Mouse (Mus musculus): ENCODE measurements around the gene Grip2. TPM values are rescaled to one million over a fixed set of nuclear protein-coding genes. Genes with fewer than 3 reads are reported as not detected.

The Grip2 gene
- polyA plus RNA-seq, 1 experiment from 2014 or later: 1.0 TPM

DNA sequence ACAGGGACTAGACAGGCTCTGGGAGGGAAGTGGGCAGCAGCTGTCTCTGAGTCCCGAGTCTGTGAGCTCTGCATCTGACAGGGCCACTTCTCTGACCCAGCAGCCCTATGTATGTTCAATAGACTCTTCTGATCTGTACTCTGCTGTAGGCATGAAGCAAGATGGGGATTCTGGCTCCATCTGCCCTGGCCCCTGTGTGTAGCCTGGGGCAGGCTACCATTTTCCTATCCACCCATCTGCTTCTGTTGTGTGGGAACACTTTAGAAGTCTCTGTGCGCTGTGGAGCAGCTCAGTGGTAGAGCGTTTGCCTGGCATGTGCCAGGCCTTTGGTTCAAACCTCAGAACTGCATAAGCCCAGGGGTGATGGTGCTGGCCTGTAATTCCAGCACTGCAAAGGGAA, 108.4 kb downstream of the Grip2 start:
- no peak overlapping the region for H3K27ac ChIP-seq (ENCODE audit: low read length)

GRCm38 (mm10) chr6:91718067-91718466, 109.0 kb downstream of the Grip2 start:
- no peak overlapping the region for H3K27ac ChIP-seq (ENCODE audit: low read length)
- peaks cover 34% of the 10 kb centered on the region for H3K4me1 ChIP-seq (ENCODE audit: control insufficient read depth, insufficient read depth, low read length)
- H3K36me3 ChIP-seq (ENCODE audit: control insufficient read depth, insufficient read depth, low read length): 0 out of 2 replicates have a peak, but pooled peaks cover under 1% of the 10 kb centered on the region
- H3K4me3 ChIP-seq (replicated peaks; ENCODE audit: low read length): no peak overlapping the region
- no peaks in the 10 kb centered on the region for H3K9me3 ChIP-seq (replicated peaks; ENCODE audit: control insufficient read depth, low read length)
- no peak overlapping the region for H3K4me2 ChIP-seq (ENCODE audit: low read depth, low read length)
- H3K27me3 ChIP-seq (ENCODE audit: control insufficient read depth, insufficient read depth, low read length): no peaks in the 10 kb centered on the region
- H3K9ac ChIP-seq (ENCODE audit: low read length): no peak overlapping the region
- 83% methylated on average over 2 of the region's 2 CpGs for WGBS
- no peak for ATAC-seq (ENCODE audit: insufficient read depth, low FRiP score)

More for the DNA sequence above, 108.4 kb downstream of the Grip2 start:
- Histone ChIP-seq H3K4me1 (ENCODE audit: control insufficient read depth, insufficient read depth, low read length) (peaks cover 28% of the 10 kb centered on the region), H3K9ac (ENCODE audit: low read length) (0 out of 2 replicates have a peak overlapping the region, but pooled peaks have one; percentile 12), H3K9me3 (replicated peaks; ENCODE audit: control insufficient read depth, low read length) (no peaks in the 10 kb centered on the region), H3K4me2 (ENCODE audit: low read depth, low read length) (no peak overlapping the region), H3K36me3 (ENCODE audit: control insufficient read depth, insufficient read depth, low read length) (0 out of 2 replicates have a peak, but pooled peaks cover 5% of the 10 kb centered on the region), H3K4me3 (replicated peaks; ENCODE audit: low read length) (no peak overlapping the region), H3K27me3 (ENCODE audit: control insufficient read depth, insufficient read depth, low read length) (no peaks in the 10 kb centered on the region)
- 72% methylated on average over 3 of the region's 3 CpGs for WGBS
- no peak for ATAC-seq (ENCODE audit: insufficient read depth, low FRiP score)

DNA sequence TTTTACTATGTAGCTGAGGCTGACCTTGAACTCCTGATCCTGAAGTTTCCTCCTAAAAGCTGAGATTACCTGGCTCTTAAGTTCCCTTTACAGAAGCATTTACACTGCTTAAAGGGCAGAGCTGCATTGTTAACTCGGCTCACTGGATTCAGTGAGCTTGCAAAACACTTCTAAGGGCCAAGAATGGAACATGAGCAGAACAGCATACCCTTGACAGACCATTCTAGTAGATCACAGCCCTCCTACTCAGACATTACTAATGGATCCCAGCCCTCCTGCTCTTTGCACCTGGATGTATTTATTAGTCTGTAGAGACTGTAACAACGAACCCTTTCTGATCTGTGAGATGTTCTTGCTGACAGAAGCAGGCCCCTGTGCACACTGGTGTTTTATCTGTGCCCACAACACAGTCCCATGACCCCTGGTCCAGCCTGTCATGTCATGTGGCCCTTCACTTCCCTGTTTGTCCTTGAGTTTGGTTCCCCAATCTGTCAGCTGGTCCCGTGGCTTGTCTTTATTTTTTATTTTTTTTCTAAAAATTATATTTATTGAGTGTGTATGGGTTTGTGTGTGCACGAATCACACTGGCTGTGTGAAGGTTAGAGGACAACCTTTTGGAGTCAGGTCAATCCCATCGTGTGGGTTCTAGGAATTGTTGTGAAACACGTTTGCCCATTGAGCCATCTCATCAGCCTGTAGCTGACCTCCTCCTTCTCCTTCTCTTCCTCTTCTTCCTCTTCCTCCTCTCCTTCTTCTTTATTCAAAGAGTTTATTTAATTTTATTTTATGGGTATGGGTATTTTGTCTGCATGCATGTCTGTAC, 110.9 kb downstream of the Grip2 start:
- 69% methylated on average over 6 of the region's 6 CpGs for WGBS
- no peak overlapping the region for H3K27ac ChIP-seq (ENCODE audit: low read length)

DNA sequence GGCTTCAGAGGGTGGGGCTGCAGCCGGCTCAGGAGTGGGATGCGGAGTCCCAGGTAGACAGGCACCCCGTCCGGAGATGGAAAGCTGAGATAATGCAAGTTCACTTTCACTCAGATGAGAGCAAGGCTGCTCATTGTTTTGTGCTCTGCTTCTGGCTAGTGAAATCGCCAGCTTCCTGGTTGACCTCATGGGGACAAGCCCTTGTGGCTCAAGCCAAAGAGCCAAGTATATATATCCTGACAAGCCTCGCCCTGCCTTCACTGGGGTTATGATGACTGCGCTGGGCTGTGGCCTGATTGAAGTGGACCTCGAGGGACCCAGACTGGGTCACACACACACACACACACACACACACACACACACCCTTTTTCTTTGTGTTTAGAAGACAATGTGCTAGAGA, 112.0 kb downstream of the Grip2 start:
- 0 out of 2 replicates have a peak overlapping the region, but pooled peaks have one; percentile 23 for H3K27ac ChIP-seq (ENCODE audit: low read length)
- H3K9ac ChIP-seq (ENCODE audit: low read length): no peak overlapping the region
- H3K9me3 ChIP-seq (replicated peaks; ENCODE audit: control insufficient read depth, low read length): no peaks in the 10 kb centered on the region
- no peak overlapping the region for H3K4me2 ChIP-seq (ENCODE audit: low read depth, low read length)
- 73% methylated on average over 8 of the region's 8 CpGs for WGBS
- H3K4me3 ChIP-seq (replicated peaks; ENCODE audit: low read length): no peak overlapping the region
- ATAC-seq (ENCODE audit: insufficient read depth, low FRiP score): no peak
- H3K36me3 ChIP-seq (ENCODE audit: control insufficient read depth, insufficient read depth, low read length): no peaks in the 10 kb centered on the region
- H3K27me3 ChIP-seq (ENCODE audit: control insufficient read depth, insufficient read depth, low read length): no peaks in the 10 kb centered on the region
- H3K4me1 ChIP-seq (ENCODE audit: control insufficient read depth, insufficient read depth, low read length): peaks cover 44% of the 10 kb centered on the region

More for the DNA sequence above, 110.9 kb downstream of the Grip2 start:
- no peak for ATAC-seq (ENCODE audit: insufficient read depth, low FRiP score)
- H3K4me3 ChIP-seq (replicated peaks; ENCODE audit: low read length): no peak overlapping the region
- H3K4me2 ChIP-seq (ENCODE audit: low read depth, low read length): no peak overlapping the region
- H3K9ac ChIP-seq (ENCODE audit: low read length): no peak overlapping the region
- peaks cover 47% of the 10 kb centered on the region for H3K4me1 ChIP-seq (ENCODE audit: control insufficient read depth, insufficient read depth, low read length)
- no peaks in the 10 kb centered on the region for H3K36me3 ChIP-seq (ENCODE audit: control insufficient read depth, insufficient read depth, low read length)
- no peaks in the 10 kb centered on the region for H3K27me3 ChIP-seq (ENCODE audit: control insufficient read depth, insufficient read depth, low read length)
- H3K9me3 ChIP-seq (replicated peaks; ENCODE audit: control insufficient read depth, low read length): no peaks in the 10 kb centered on the region

- ATAC-seq (ENCODE audit: insufficient read depth, low FRiP score): no peak
- Histone ChIP-seq H3K27me3 (ENCODE audit: control insufficient read depth, insufficient read depth, low read length) (no peaks in the 10 kb centered on the region), H3K9ac (ENCODE audit: low read length) (peak overlapping the region; percentile 37; the same call in 1 of the 2 replicates), H3K27ac (ENCODE audit: low read length) (peak overlapping the region; percentile 66), H3K36me3 (ENCODE audit: control insufficient read depth, insufficient read depth, low read length) (0 out of 2 replicates have a peak, but pooled peaks cover 2% of the 10 kb centered on the region), H3K4me1 (ENCODE audit: control insufficient read depth, insufficient read depth, low read length) (peaks cover 28% of the 10 kb centered on the region), H3K4me3 (replicated peaks; ENCODE audit: low read length) (no peak overlapping the region), H3K4me2 (ENCODE audit: low read depth, low read length) (0 out of 2 replicates have a peak overlapping the region, but pooled peaks have one; percentile 11), H3K9me3 (replicated peaks; ENCODE audit: control insufficient read depth, low read length) (no peaks in the 10 kb centered on the region)
- WGBS: 15% methylated on average over 5 of the region's 5 CpGs
Observed at GRCm38 (mm10) chr6:91713370-91713896, 113.6 kb downstream of the Grip2 start.

GRCm38 (mm10) chr6:91712855-91713331, 114.2 kb downstream of the Grip2 start:
- Histone ChIP-seq H3K27ac (ENCODE audit: low read length) (peak overlapping the region; percentile 66), H3K4me3 (replicated peaks; ENCODE audit: low read length) (no peak overlapping the region), H3K27me3 (ENCODE audit: control insufficient read depth, insufficient read depth, low read length) (no peaks in the 10 kb centered on the region), H3K36me3 (ENCODE audit: control insufficient read depth, insufficient read depth, low read length) (0 out of 2 replicates have a peak, but pooled peaks cover 6% of the 10 kb centered on the region), H3K9ac (ENCODE audit: low read length) (peak overlapping the region; percentile 42; the same call in 1 of the 2 replicates), H3K9me3 (replicated peaks; ENCODE audit: control insufficient read depth, low read length) (no peaks in the 10 kb centered on the region), H3K4me1 (ENCODE audit: control insufficient read depth, insufficient read depth, low read length) (peaks cover 28% of the 10 kb centered on the region), H3K4me2 (ENCODE audit: low read depth, low read length) (0 out of 2 replicates have a peak overlapping the region, but pooled peaks have one; percentile 11)
- WGBS: 12% methylated on average over 10 of the region's 10 CpGs
- ATAC-seq (ENCODE audit: insufficient read depth, low FRiP score): peak; percentile 85

DNA sequence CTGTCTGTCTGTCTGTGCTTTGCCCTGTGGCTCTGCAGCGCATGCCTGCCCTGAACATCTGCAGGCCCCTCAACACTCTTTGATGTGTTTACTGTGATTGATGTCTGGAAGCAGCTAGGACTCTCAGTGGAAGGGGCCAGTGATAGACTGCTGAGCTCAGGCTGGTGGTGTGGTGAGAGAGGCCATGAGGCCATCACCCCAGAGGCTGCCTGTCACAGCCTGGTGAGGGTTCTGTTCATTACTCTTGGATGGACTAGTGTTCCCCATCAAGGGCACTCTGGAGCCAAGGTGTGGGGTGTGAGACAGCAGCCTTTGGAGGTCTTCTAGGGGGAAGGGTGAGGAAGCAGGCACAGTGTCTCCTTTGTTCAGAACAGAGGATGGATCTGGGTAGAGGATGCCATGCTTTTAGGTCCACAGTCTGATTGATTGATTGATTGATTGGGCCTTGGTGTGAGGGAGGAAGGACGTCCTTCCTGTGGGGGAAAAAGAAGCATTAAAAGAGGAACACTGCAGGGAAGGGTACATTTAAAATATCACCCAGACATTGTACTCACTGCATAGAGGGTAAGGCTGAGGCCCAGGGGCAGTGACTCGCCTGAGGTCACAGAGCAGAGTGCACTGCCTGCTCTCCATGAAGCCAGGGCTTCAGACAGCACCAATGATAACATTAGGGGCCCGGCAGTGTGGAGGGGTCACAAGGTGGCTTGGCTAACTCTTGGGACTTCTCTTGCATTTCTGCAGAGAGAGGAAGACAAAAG, 114.8 kb downstream of the Grip2 start:
- no peaks in the 10 kb centered on the region for H3K9me3 ChIP-seq (replicated peaks; ENCODE audit: control insufficient read depth, low read length)
- 0 out of 2 replicates have a peak, but pooled peaks cover 6% of the 10 kb centered on the region for H3K36me3 ChIP-seq (ENCODE audit: control insufficient read depth, insufficient read depth, low read length)
- peak overlapping the region; percentile 66 for H3K27ac ChIP-seq (ENCODE audit: low read length)
- H3K9ac ChIP-seq (ENCODE audit: low read length): peak overlapping the region; percentile 4; the same call in 1 of the 2 replicates
- 30% methylated on average over 4 of the region's 4 CpGs for WGBS
- H3K27me3 ChIP-seq (ENCODE audit: control insufficient read depth, insufficient read depth, low read length): no peaks in the 10 kb centered on the region
- ATAC-seq (ENCODE audit: insufficient read depth, low FRiP score): peak; percentile 20
- no peak overlapping the region for H3K4me3 ChIP-seq (replicated peaks; ENCODE audit: low read length)
- 0 out of 2 replicates have a peak overlapping the region, but pooled peaks have one; percentile 0 for H3K4me2 ChIP-seq (ENCODE audit: low read depth, low read length)
- peaks cover 34% of the 10 kb centered on the region for H3K4me1 ChIP-seq (ENCODE audit: control insufficient read depth, insufficient read depth, low read length)
